Mouse (Mus musculus) forelimb bud, embryonic 11.5 days (tissue): ENCODE data around the gene Gm6588.

Source experiments
- DNase-seq: peaks from one replicate; pipeline ENCODE4 v3.0.0-alpha.2; 2012; ENCODE audit warnings: low read depth, low spot score

Gm6588 gene

GRCm38 (mm10) chr5:112470144-112470543, 20.9 kb downstream of the Gm6588 start:
- DNase-seq = peak; percentile 54

GRCm38 (mm10) chr5:112473453-112473852, 24.2 kb downstream of the Gm6588 start:
- no peak for DNase-seq

- peak; percentile 38 for DNase-seq
These were observed 32.8 kb downstream of the Gm6588 start for GRCm38 (mm10) chr5:112481946-112482410.

GRCm38 (mm10) chr5:112482551-112482950, 33.3 kb downstream of the Gm6588 start:
- DNase-seq = no peak

GRCm38 (mm10) chr5:112483030-112483429, 33.8 kb downstream of the Gm6588 start:
- DNase-seq = no peak

- DNase-seq = no peak
These were observed 35.9 kb downstream of the Gm6588 start for GRCm38 (mm10) chr5:112484924-112485715.

GRCm38 (mm10) chr5:112486415-112486814, 37.2 kb downstream of the Gm6588 start:
- DNase-seq = no peak

GRCm38 (mm10) chr5:112487504-112487903, 38.3 kb downstream of the Gm6588 start:
- DNase-seq = no peak

GRCm38 (mm10) chr5:112488101-112488776, 39.0 kb downstream of the Gm6588 start:
- no peak for DNase-seq

GRCm38 (mm10) chr5:112491489-112491888, 42.3 kb downstream of the Gm6588 start:
- DNase-seq = peak; percentile 20

GRCm38 (mm10) chr5:112493492-112493891, 44.3 kb downstream of the Gm6588 start:
- DNase-seq = peak; percentile 49

- DNase-seq = no peak
These were observed 47.6 kb downstream of the Gm6588 start for GRCm38 (mm10) chr5:112496753-112497369.

- no peak for DNase-seq
These were observed 50.0 kb downstream of the Gm6588 start for GRCm38 (mm10) chr5:112498921-112499917.

GRCm38 (mm10) chr5:112499918-112500682, 50.9 kb downstream of the Gm6588 start:
- DNase-seq = no peak
